Mouse (Mus musculus) midbrain, embryonic 14.5 days (tissue): ENCODE measurements at regions not wholly inside any gene's neighbourhood (a gene's known extent, or its start where the extent isn't known, plus 50 kb on each side); places are given as distances from the start of the nearest gene placed in this dataset.

ENCODE experiments used
- ATAC-seq: fragments of 200-750 bp; cut with Nextera tagmentation; 2 replicates; pipeline ENCODE4 v1.8.0; 2017; ENCODE audit warnings: moderate number of reproducible peaks, moderate library complexity; ENCODE audit not compliant: low FRiP score, low TSS enrichment
- DNase-seq: peaks from one replicate; pipeline ENCODE4 v3.0.0-alpha.2; 2015
- H3K27ac ChIP-seq: fragments of 300-500 bp; sonication (generic); replicated peaks from 2 replicates; pipeline ENCODE4 v1.5.1; 2014; ENCODE audit warnings: mild to moderate bottlenecking, low read depth, low read length, moderate library complexity
- H3K27me3 ChIP-seq: fragments of 300-500 bp; sonication (generic); 2 replicates; pipeline ENCODE4 v1.6.1; 2014; ENCODE audit warnings: low read length, control low read depth, mixed read lengths; ENCODE audit not compliant: control insufficient read depth, insufficient read depth
- H3K36me3 ChIP-seq: fragments of 300-500 bp; sonication (generic); 2 replicates; pipeline ENCODE4 v1.6.1; 2014; ENCODE audit warnings: low read length, control low read depth; ENCODE audit not compliant: control insufficient read depth, insufficient read depth
- H3K4me1 ChIP-seq: fragments of 300-500 bp; sonication (generic); 2 replicates; pipeline ENCODE4 v1.6.1; 2014; ENCODE audit warnings: mild to moderate bottlenecking, antibody characterized with exemption, low read length, control low read depth; ENCODE audit not compliant: control insufficient read depth, insufficient read depth
- H3K4me2 ChIP-seq: fragments of 300-500 bp; sonication (generic); 2 replicates; pipeline ENCODE4 v1.6.1; 2014; ENCODE audit warnings: mild to moderate bottlenecking, low read length, moderate library complexity
- H3K4me3 ChIP-seq: fragments of 300-500 bp; sonication (generic); replicated peaks from 2 replicates; pipeline ENCODE4 v1.5.1; 2014; ENCODE audit warnings: low read depth, low read length
- H3K9ac ChIP-seq: fragments of 300-500 bp; sonication (generic); replicated peaks from 2 replicates; pipeline ENCODE4 v1.6.1; 2014; ENCODE audit warnings: mild to moderate bottlenecking, low read length, moderate library complexity
- H3K9me3 ChIP-seq: fragments of 300-500 bp; sonication (generic); 2 replicates; pipeline ENCODE4 v1.6.1; 2016; ENCODE audit warnings: low read length, control low read depth, mixed read lengths; ENCODE audit not compliant: control insufficient read depth
- WGBS: fragments of 180-500 bp; shearing (Covaris S2); extraction: QIAGEN DNeasy Blood & Tissue Kit; methylation state at CpG from one replicate; pipeline ENCODE4 v1.1.7; 2014; 5-methylcytosine and 5-hydroxymethylcytosine counted together

DNA sequence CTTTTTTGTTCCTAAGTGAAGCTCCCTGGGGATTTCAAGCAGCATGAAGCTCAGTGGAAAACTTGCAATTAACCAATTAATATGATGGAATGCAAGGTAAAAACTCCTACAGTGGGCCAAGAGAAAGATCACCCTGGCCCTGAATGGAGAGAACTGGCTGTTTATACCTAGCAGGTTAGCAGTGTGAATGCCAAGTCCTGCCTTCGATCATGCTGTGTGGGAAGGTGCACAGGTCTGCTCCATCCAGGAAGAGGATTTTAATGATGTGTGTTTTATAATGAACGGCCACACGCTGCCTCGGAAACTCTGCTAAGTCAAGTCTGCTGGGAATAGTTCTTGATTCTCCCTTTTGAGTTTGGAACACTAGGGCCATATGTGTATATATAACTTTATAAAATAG, 85.6 kb upstream of the Slco3a1 start:
- H3K4me1 ChIP-seq: no peaks in the 10 kb centered on the region
- H3K27me3 ChIP-seq: no peaks in the 10 kb centered on the region
- DNase-seq (no peak), ATAC-seq (no peak)
- no peak overlapping the region for H3K27ac ChIP-seq
- H3K4me2 ChIP-seq: no peak overlapping the region
- no peak overlapping the region for H3K4me3 ChIP-seq
- H3K36me3 ChIP-seq: no peaks in the 10 kb centered on the region
- no peaks in the 10 kb centered on the region for H3K9me3 ChIP-seq
- whole genome bisulfite sequencing: 96% methylated on average over 4 of the region's 4 CpGs
- H3K9ac ChIP-seq: no peak overlapping the region

GRCm38 (mm10) chr7:74632217-74632616, 77.6 kb upstream of the Slco3a1 start:
- Histone ChIP-seq H3K4me1 (no peaks in the 10 kb centered on the region), H3K9me3 (no peaks in the 10 kb centered on the region), H3K9ac (no peak overlapping the region), H3K36me3 (no peaks in the 10 kb centered on the region), H3K4me2 (no peak overlapping the region), H3K27me3 (no peaks in the 10 kb centered on the region), H3K27ac (no peak overlapping the region), H3K4me3 (no peak overlapping the region)
- no peak for DNase-seq
- WGBS: 91% methylated on average over 8 of the region's 8 CpGs
- no peak for ATAC-seq

DNA sequence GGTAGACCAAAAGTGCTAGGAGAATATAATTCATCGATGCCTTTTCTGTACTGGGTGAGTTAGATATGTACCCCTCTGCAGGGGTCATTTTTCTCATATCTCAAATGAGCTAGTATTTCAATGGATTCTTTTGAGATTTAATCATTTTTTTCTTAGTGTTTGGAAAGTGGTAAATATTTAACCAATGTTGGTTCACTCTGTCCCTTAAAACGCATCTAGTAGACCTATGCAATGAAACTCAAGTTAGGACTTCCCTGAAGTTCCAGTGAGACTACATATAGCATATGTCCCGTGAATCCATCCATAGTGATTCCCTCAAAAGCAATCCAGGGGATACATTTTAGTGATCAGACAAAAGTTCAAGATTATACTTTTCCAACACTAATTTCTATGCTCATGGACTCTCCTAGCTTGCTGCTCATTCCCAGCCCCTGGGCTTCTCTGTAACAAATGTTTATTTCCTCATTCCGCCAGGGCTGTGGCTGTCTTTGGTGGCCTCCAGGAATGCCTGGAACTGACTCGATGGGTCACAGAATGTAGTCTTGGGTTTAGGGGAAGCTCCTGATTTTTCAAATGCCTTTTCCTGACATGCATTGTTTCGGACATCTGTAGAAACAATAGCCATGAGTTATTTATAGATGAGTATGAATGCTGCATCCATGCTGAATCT, 74.4 kb upstream of the Slco3a1 start:
- H3K4me2 ChIP-seq: no peak overlapping the region
- no peaks in the 10 kb centered on the region for H3K4me1 ChIP-seq
- H3K4me3 ChIP-seq: no peak overlapping the region
- no peak for DNase-seq
- H3K36me3 ChIP-seq: no peaks in the 10 kb centered on the region
- H3K27ac ChIP-seq: no peak overlapping the region
- no peak overlapping the region for H3K9ac ChIP-seq
- WGBS: 88% methylated on average over 6 of the region's 6 CpGs
- no peaks in the 10 kb centered on the region for H3K27me3 ChIP-seq
- H3K9me3 ChIP-seq: no peaks in the 10 kb centered on the region
- no peak for ATAC-seq
